Mouse (Mus musculus): ENCODE measurements around the gene Trak1. TPM values are rescaled to one million over a fixed set of nuclear protein-coding genes. Genes with fewer than 3 reads are reported as not detected.

Gene Trak1
- polyA plus RNA-seq, 1 experiment from 2014 or later = 53.6 TPM

DNA sequence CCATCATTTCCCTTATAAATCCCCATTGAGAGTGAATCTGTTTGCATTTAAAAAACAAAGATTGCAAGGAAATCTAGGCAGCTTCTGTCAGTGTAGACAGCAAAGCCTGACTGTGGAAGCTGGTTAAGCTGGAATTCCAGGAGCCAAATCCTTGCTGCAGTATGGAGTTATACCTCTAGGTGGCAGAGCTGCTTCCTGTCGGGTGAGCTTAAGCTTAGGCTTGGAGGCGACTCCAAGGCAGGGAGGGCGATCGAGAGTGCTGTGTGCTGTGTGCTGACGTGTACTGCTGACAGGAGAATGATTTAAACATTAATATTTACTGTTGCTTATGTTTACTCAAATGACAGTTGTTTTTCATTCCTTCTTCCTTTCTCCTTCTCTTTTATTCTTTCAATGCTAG, 95.1 kb downstream of the Trak1 start:
- 51% methylated on average over 5 of the region's 5 CpGs for WGBS
- DNase-seq (peak; percentile 85), ATAC-seq (ENCODE audit: low FRiP score, low TSS enrichment) (no peak)
- Histone ChIP-seq H3K4me1 (ENCODE audit: control insufficient read depth, insufficient read depth, low read length) (peaks cover 9% of the 10 kb centered on the region), H3K9ac (replicated peaks; ENCODE audit: low read length) (no peak overlapping the region), H3K9me3 (ENCODE audit: control insufficient read depth, low read length) (no peaks in the 10 kb centered on the region), H3K4me2 (ENCODE audit: low read length) (no peak overlapping the region), H3K27ac (replicated peaks; ENCODE audit: low read depth, low read length) (no peak overlapping the region), H3K36me3 (ENCODE audit: control insufficient read depth, insufficient read depth, low read length) (peaks cover 12% of the 10 kb centered on the region), H3K27me3 (ENCODE audit: control insufficient read depth, insufficient read depth, low read length) (no peaks in the 10 kb centered on the region), H3K4me3 (replicated peaks; ENCODE audit: low read depth, low read length) (no peak overlapping the region)

DNA sequence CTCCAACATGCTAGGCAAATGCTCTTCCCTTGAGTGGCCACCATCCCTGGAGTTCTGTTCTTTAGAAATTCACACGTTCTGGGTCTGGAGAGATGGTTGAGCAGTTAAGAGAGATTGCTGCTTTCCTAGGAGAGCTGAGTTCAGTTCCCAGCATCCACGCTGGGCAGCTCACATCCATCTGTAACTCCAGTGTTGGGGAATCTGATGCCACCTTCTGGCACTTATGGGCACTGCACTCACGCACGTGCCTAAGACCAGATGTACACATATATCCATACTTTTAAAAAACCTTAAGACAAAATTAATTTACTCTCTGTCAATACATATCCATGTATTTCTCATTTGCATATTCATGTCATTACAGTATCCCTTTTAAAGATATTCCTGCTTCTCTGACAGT, 95.8 kb downstream of the Trak1 start:
- H3K4me1 ChIP-seq (ENCODE audit: control insufficient read depth, insufficient read depth, low read length) = peaks cover 9% of the 10 kb centered on the region
- ATAC-seq (ENCODE audit: low FRiP score, low TSS enrichment) (no peak), DNase-seq (no peak)
- no peak overlapping the region for H3K4me2 ChIP-seq (ENCODE audit: low read length)
- WGBS = 91% methylated on average over 4 of the region's 4 CpGs
- no peak overlapping the region for H3K9ac ChIP-seq (replicated peaks; ENCODE audit: low read length)
- H3K27ac ChIP-seq (replicated peaks; ENCODE audit: low read depth, low read length) = no peak overlapping the region
- no peaks in the 10 kb centered on the region for H3K27me3 ChIP-seq (ENCODE audit: control insufficient read depth, insufficient read depth, low read length)
- no peaks in the 10 kb centered on the region for H3K9me3 ChIP-seq (ENCODE audit: control insufficient read depth, low read length)
- H3K36me3 ChIP-seq (ENCODE audit: control insufficient read depth, insufficient read depth, low read length) = peaks cover 12% of the 10 kb centered on the region
- no peak overlapping the region for H3K4me3 ChIP-seq (replicated peaks; ENCODE audit: low read depth, low read length)

DNA sequence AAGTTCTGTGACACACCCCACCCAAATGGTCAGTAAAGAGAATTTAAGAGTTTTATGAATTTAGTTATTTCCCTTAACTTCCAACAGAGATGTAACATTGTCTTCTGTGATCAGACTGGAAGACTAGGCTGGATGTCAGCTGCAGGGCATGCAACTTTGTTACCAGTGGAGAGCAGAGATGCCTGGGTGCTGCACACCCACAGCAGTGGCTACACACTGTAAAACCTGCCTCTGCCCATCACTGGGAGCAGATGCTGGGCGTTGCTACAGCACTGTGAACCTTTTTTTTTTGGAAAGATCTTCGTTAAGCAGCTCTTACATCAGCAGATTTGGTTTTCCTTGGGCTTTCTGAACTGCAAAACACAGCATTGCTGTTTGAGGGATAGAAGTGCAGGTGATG, 97.6 kb downstream of the Trak1 start:
- WGBS = 89% methylated on average over 2 of the region's 2 CpGs
- H3K27me3 ChIP-seq (ENCODE audit: control insufficient read depth, insufficient read depth, low read length) = no peaks in the 10 kb centered on the region

DNA sequence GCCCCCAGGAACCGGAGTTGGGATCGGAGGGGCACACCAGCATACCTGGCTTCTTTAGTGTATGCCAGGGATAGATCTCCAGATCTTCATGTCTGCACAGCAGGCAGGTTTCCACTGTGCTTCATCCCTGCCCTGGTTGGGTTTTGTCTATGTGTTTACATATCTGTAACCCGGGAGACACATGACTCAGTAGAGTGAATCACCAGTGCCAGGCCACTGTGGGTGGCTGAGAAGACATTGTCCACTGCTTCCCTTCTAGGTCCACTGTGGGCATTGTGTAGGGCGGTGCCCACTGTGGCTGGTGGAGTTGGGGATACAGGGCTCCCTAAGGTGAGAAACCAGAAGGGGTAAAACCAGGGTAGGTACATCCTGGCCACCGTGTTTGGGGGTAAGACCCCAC, 98.5 kb downstream of the Trak1 start:
- no peak for DNase-seq
- WGBS = 97% methylated on average over 5 of the region's 5 CpGs
- no peak overlapping the region for H3K4me3 ChIP-seq (replicated peaks; ENCODE audit: low read depth, low read length)
- no peak overlapping the region for H3K27ac ChIP-seq (replicated peaks; ENCODE audit: low read depth, low read length)
- no peaks in the 10 kb centered on the region for H3K9me3 ChIP-seq (ENCODE audit: control insufficient read depth, low read length)
- H3K4me1 ChIP-seq (ENCODE audit: control insufficient read depth, insufficient read depth, low read length) = peaks cover 17% of the 10 kb centered on the region
- no peak overlapping the region for H3K9ac ChIP-seq (replicated peaks; ENCODE audit: low read length)
- ATAC-seq (ENCODE audit: low FRiP score, low TSS enrichment) = no peak
- H3K27me3 ChIP-seq (ENCODE audit: control insufficient read depth, insufficient read depth, low read length) = no peaks in the 10 kb centered on the region
- H3K4me2 ChIP-seq (ENCODE audit: low read length) = no peak overlapping the region
- H3K36me3 ChIP-seq (ENCODE audit: control insufficient read depth, insufficient read depth, low read length) = peaks cover 12% of the 10 kb centered on the region

More for the DNA sequence above, 97.6 kb downstream of the Trak1 start:
- H3K9me3 ChIP-seq (ENCODE audit: control insufficient read depth, low read length) = no peaks in the 10 kb centered on the region
- peaks cover 17% of the 10 kb centered on the region for H3K4me1 ChIP-seq (ENCODE audit: control insufficient read depth, insufficient read depth, low read length)
- no peak overlapping the region for H3K4me2 ChIP-seq (ENCODE audit: low read length)
- H3K9ac ChIP-seq (replicated peaks; ENCODE audit: low read length) = no peak overlapping the region
- H3K4me3 ChIP-seq (replicated peaks; ENCODE audit: low read depth, low read length) = no peak overlapping the region
- no peak for ATAC-seq (ENCODE audit: low FRiP score, low TSS enrichment)
- no peak overlapping the region for H3K27ac ChIP-seq (replicated peaks; ENCODE audit: low read depth, low read length)
- H3K36me3 ChIP-seq (ENCODE audit: control insufficient read depth, insufficient read depth, low read length) = peaks cover 12% of the 10 kb centered on the region
- DNase-seq = no peak

DNA sequence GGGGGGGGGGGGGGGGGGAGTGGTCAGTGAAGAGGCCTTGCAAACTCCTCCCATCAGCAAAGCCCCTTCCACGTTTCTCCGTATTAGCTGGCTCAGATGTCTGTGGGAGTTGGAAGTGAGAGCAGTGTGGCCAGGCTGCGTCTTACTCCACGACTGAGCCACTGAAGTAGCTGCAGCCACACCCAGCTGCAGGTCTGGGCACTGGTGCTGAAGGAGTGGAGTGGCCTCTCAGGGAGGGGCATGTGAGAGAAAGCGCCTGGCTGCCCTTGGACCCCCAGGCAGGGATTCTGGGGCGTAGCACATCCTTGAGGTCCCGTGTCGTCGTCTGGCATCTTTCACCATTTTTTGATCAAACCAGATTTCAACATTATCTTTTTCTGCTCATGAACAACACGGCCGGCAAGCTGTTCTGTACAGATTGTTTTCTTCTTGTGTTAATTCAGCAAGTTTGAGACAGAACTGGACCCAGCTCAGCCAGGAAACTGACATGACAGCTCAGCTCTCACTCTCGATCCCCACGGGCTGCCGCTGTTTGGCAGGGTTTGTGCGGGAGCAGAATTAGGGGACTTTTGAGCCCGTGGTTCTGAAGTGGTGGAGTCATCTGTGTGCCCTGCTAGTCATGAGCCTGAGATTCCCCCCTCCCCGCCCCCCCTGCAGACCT, 100.9 kb downstream of the Trak1 start:
- peaks cover 17% of the 10 kb centered on the region for H3K4me1 ChIP-seq (ENCODE audit: control insufficient read depth, insufficient read depth, low read length)
- no peaks in the 10 kb centered on the region for H3K9me3 ChIP-seq (ENCODE audit: control insufficient read depth, low read length)
- ATAC-seq (ENCODE audit: low FRiP score, low TSS enrichment) (no peak), DNase-seq (no peak)
- no peak overlapping the region for H3K4me3 ChIP-seq (replicated peaks; ENCODE audit: low read depth, low read length)
- H3K27me3 ChIP-seq (ENCODE audit: control insufficient read depth, insufficient read depth, low read length) = no peaks in the 10 kb centered on the region
- H3K9ac ChIP-seq (replicated peaks; ENCODE audit: low read length) = peak overlapping the region; percentile 26; the same call in 1 of the 2 replicates
- peaks cover 12% of the 10 kb centered on the region for H3K36me3 ChIP-seq (ENCODE audit: control insufficient read depth, insufficient read depth, low read length)
- H3K4me2 ChIP-seq (ENCODE audit: low read length) = no peak overlapping the region
- peak overlapping the region; percentile 37 for H3K27ac ChIP-seq (replicated peaks; ENCODE audit: low read depth, low read length)
- WGBS = 73% methylated on average over 17 of the region's 17 CpGs

DNA sequence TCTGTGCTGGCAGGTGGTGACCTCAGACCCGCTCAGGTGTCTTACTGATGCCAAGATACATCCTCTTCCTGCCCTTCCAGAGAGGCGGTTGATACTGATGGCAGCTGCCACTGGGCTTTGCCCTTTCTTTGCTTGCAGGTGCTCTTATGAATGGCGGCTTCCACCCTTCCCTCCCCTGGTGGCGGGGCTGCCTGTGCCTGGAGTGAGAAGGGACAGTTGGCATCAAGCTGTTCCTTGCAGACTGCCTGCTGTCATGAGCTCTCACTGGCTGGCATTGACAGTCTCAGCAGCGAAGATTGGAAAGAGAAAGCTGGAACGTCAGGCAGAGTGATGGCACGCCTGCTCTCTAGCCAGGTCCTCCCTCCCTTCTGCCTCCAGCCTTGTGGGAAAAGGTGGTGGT, 101.5 kb downstream of the Trak1 start:
- H3K27me3 ChIP-seq (ENCODE audit: control insufficient read depth, insufficient read depth, low read length) = no peaks in the 10 kb centered on the region
- H3K9ac ChIP-seq (replicated peaks; ENCODE audit: low read length) = peak overlapping the region; percentile 26; the same call in 1 of the 2 replicates
- DNase-seq (peak; percentile 47), ATAC-seq (ENCODE audit: low FRiP score, low TSS enrichment) (no peak)
- no peak overlapping the region for H3K4me2 ChIP-seq (ENCODE audit: low read length)
- H3K9me3 ChIP-seq (ENCODE audit: control insufficient read depth, low read length) = no peaks in the 10 kb centered on the region
- H3K4me3 ChIP-seq (replicated peaks; ENCODE audit: low read depth, low read length) = no peak overlapping the region
- peaks cover 18% of the 10 kb centered on the region for H3K4me1 ChIP-seq (ENCODE audit: control insufficient read depth, insufficient read depth, low read length)
- H3K27ac ChIP-seq (replicated peaks; ENCODE audit: low read depth, low read length) = peak overlapping the region; percentile 37
- WGBS = 58% methylated on average over 7 of the region's 7 CpGs
- H3K36me3 ChIP-seq (ENCODE audit: control insufficient read depth, insufficient read depth, low read length) = peaks cover 10% of the 10 kb centered on the region

DNA sequence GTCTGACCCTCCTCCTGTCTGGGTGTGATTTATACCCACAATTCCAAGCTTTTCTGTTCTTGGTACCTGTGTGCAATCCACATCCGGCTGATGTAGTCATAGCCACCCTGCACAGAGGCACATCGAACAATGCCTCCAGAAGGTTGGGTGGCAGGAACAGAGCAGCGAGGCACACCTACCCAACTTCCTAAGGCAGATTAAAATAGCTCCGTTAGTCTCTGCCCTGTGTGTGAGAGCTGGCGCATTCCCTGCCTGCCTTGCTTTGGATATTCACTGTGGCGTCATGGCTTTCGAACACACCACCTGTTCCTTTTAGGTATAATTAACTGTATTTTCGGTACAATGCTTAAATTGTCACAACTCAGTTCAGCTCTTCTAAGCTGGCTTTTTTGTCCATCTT, 103.3 kb downstream of the Trak1 start:
- no peak for ATAC-seq (ENCODE audit: low FRiP score, low TSS enrichment)
- H3K27me3 ChIP-seq (ENCODE audit: control insufficient read depth, insufficient read depth, low read length) = no peaks in the 10 kb centered on the region
- H3K4me1 ChIP-seq (ENCODE audit: control insufficient read depth, insufficient read depth, low read length) = peaks cover 31% of the 10 kb centered on the region
- H3K9me3 ChIP-seq (ENCODE audit: control insufficient read depth, low read length) = no peaks in the 10 kb centered on the region
- no peaks in the 10 kb centered on the region for H3K36me3 ChIP-seq (ENCODE audit: control insufficient read depth, insufficient read depth, low read length)
- no peak overlapping the region for H3K4me2 ChIP-seq (ENCODE audit: low read length)
- H3K9ac ChIP-seq (replicated peaks; ENCODE audit: low read length) = no peak overlapping the region
- WGBS = 90% methylated on average over 8 of the region's 8 CpGs
- no peak overlapping the region for H3K27ac ChIP-seq (replicated peaks; ENCODE audit: low read depth, low read length)
- DNase-seq = no peak
- H3K4me3 ChIP-seq (replicated peaks; ENCODE audit: low read depth, low read length) = no peak overlapping the region

DNA sequence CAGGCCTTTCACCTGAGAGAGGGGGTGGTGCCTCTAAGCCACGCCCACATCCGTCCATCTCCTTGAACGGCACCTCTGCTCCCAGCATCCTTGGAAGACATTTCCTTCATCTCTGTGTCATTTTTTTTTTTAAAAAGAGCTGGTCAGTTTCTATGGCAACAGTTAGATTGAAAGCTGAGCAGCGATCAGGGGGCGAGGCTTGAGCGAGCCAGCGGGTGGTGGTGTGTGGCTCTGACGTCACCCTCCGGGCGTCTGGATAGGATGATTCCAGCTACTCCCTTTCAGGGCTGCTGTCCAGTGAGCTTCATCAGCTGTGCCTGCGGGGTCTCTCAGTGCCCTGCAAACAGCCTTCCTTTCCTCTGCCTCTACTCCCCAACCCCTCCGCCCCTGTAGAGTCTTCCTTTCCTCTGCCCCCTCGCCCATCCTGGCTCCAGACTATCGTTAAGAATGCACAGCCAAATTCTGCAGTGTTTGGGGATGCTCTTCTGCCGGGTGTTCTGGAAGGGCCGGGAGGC, 105.9 kb downstream of the Trak1 start:
- peak; percentile 96 for ATAC-seq (ENCODE audit: low FRiP score, low TSS enrichment)
- Histone ChIP-seq H3K36me3 (ENCODE audit: control insufficient read depth, insufficient read depth, low read length) (no peaks in the 10 kb centered on the region), H3K9ac (replicated peaks; ENCODE audit: low read length) (peak overlapping the region; percentile 61), H3K9me3 (ENCODE audit: control insufficient read depth, low read length) (no peaks in the 10 kb centered on the region), H3K4me1 (ENCODE audit: control insufficient read depth, insufficient read depth, low read length) (peaks cover 25% of the 10 kb centered on the region), H3K4me2 (ENCODE audit: low read length) (peak overlapping the region; percentile 65), H3K27me3 (ENCODE audit: control insufficient read depth, insufficient read depth, low read length) (no peaks in the 10 kb centered on the region), H3K4me3 (replicated peaks; ENCODE audit: low read depth, low read length) (peak overlapping the region; percentile 49), H3K27ac (replicated peaks; ENCODE audit: low read depth, low read length) (peak overlapping the region; percentile 93)
- 8% methylated on average over 16 of the region's 16 CpGs for WGBS
- DNase-seq = peak; percentile 96

DNA sequence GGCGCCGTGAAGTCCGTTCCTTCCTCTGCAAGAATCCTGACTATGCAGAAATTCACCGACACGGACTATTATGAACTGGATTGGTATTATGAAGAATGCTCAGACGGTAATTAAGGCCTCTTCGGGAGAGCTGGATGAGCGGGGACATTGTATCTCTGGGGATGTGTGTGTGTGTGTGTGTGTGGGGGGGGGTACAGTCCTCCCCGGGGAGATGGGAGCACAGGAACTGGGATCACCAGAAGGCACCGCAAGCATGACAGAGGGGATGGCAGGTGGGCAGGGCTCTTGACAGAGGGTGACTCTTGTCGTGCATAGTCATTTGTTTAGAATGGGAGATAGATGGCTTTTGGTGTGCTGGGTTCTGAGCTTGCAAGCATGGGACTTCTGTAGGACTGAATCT, 106.4 kb downstream of the Trak1 start:
- H3K27me3 ChIP-seq (ENCODE audit: control insufficient read depth, insufficient read depth, low read length) = no peaks in the 10 kb centered on the region
- WGBS = 39% methylated on average over 11 of the region's 11 CpGs
- peak; percentile 37 for ATAC-seq (ENCODE audit: low FRiP score, low TSS enrichment)

More for the DNA sequence above, 106.4 kb downstream of the Trak1 start:
- H3K9ac ChIP-seq (replicated peaks; ENCODE audit: low read length) = peak overlapping the region; percentile 61
- no peak for DNase-seq
- H3K36me3 ChIP-seq (ENCODE audit: control insufficient read depth, insufficient read depth, low read length) = no peaks in the 10 kb centered on the region
- H3K9me3 ChIP-seq (ENCODE audit: control insufficient read depth, low read length) = no peaks in the 10 kb centered on the region
- peaks cover 20% of the 10 kb centered on the region for H3K4me1 ChIP-seq (ENCODE audit: control insufficient read depth, insufficient read depth, low read length)
- peak overlapping the region; percentile 65 for H3K4me2 ChIP-seq (ENCODE audit: low read length)
- peak overlapping the region; percentile 49 for H3K4me3 ChIP-seq (replicated peaks; ENCODE audit: low read depth, low read length)
- peak overlapping the region; percentile 93 for H3K27ac ChIP-seq (replicated peaks; ENCODE audit: low read depth, low read length)
